Mouse (Mus musculus) ES-E14 (cell line): Measurements from ENCODE around the gene Rps8.

Experiments
- MAFK ChIP-seq: IDR thresholded peaks from 2 replicates; pipeline ENCODE4 v1.6.1; 2014; ENCODE audit warnings: mild to moderate bottlenecking, low read depth, low read length, inconsistent platforms; ENCODE audit not compliant: insufficient read depth
- ZNF384 ChIP-seq: IDR thresholded peaks from 2 replicates; pipeline ENCODE4 v1.6.1; 2012; ENCODE audit warnings: low read depth, low read length, inconsistent platforms

DNA sequence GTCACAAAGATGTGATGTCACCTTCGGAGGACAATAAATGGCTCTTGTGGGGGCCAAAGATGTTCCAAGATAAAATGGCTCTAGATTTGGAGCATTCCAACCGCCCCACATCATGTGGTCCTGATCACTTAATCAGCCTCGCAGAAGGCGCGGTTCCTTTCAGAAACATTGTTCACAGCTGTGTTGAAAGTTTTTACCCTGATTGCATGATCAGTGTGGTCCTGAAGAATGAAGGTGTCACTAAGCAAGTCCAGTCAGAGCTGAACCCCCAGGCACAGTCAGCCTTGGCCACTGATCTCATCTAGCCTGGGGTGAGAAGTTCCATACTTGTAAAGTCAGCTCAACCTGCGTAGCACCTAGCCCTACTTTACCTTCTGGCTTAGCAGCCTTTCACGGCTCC, 38.1 kb downstream of the Rps8 start:
- no peak for TF ChIP-seq MAFK
- no peak for TF ChIP-seq ZNF384
